In the genomic region with DNA sequence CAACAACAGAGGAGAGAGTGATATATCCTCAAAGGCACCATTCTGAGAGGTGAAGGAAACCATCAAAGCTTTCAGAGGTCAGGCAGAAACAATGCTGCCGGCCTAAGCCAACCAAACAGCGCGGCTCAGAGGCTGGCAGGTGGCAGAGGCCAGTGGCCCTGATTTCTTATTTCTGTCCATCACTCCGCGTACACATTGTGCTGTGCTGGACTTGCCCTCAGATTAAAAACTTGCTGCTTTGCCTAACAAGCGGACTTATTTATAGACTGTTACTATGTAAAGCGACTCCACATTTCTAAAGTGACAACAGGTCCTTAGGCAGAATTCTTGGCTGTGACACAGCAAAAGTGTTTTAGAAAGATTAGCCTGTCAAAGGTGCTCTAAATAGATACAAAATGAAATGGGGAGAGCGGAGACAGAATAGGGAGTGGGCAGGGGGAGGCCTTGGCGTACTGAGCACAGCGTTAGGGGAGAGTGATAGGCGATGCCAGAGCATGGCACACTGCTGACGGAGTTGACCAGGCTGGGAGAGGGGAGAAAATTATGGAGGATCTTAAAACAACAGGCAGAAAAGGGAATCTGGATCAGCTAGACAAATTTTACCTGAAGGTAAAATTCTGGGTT, we compare ENCODE assay signal across 20 mouse cellular contexts.
DNase-seq lines count a peak whose midpoint lies in the region; ATAC-seq lines count a peak whose summit lies in the region.
"Had no signal": no experiment of that assay in that cellular context is flagged by ENCODE, and none has a peak within 500 bp of the region (broad histone marks: within the 10 kb centered on the region; RNA-seq: fewer than 3 reads in every experiment).

No protein-coding gene starts in this region.

- H3K4me1 ChIP-seq in lung, embryonic 16.5 days (replicated peaks; ENCODE audit: control insufficient read depth, insufficient read depth, low read length): 0 out of 2 replicates have a peak, but pooled peaks cover 4% of the 10 kb centered on the region
- peaks cover 18% of the 10 kb centered on the region for H3K4me1 ChIP-seq in heart, embryonic 11.5 days (ENCODE audit: control insufficient read depth, insufficient read depth, low read length)
- H3K4me1 ChIP-seq: hindbrain, embryonic 15.5 days; limb, embryonic 12.5 days; liver, embryonic 13.5 days; midbrain, embryonic 15.5 days had no signal

- no peak overlapping the region for H3K4me2 ChIP-seq in lung, embryonic 16.5 days (ENCODE audit: low read depth, low read length)
- H3K4me2 ChIP-seq in heart, embryonic 11.5 days: no peak overlapping the region
- H3K4me2 ChIP-seq: hindbrain, embryonic 15.5 days; limb, embryonic 12.5 days; liver, embryonic 13.5 days; lung, embryonic 15.5 days; midbrain, embryonic 15.5 days had no signal

- H3K9ac ChIP-seq in lung, embryonic 16.5 days (ENCODE audit: low read length): no peak overlapping the region
- H3K9ac ChIP-seq in heart, embryonic 11.5 days (ENCODE audit: low read depth, low read length): no peak overlapping the region
- H3K9ac ChIP-seq: hindbrain, embryonic 15.5 days; limb, embryonic 12.5 days; liver, embryonic 13.5 days; lung, embryonic 15.5 days; midbrain, embryonic 15.5 days had no signal

- intact Hi-C loops in heart, postnatal 10 days (cut with DNase I): no loop called here

- no peaks in the 10 kb centered on the region for H3K9me3 ChIP-seq in lung, embryonic 16.5 days (ENCODE audit: control insufficient read depth, low read length)
- no peaks in the 10 kb centered on the region for H3K9me3 ChIP-seq in heart, embryonic 11.5 days (replicated peaks; ENCODE audit: control insufficient read depth, low read length)
- H3K9me3 ChIP-seq: forebrain, embryonic 10.5 days; hindbrain, embryonic 15.5 days; liver, embryonic 13.5 days; lung, embryonic 15.5 days; midbrain, embryonic 15.5 days had no signal

- no peaks in the 10 kb centered on the region for H3K36me3 ChIP-seq in lung, embryonic 16.5 days (ENCODE audit: control insufficient read depth, insufficient read depth, low read length)
- no peaks in the 10 kb centered on the region for H3K36me3 ChIP-seq in heart, embryonic 11.5 days (ENCODE audit: control insufficient read depth, insufficient read depth, low read length)
- H3K36me3 ChIP-seq: forebrain, embryonic 10.5 days; hindbrain, embryonic 15.5 days; limb, embryonic 12.5 days; liver, embryonic 13.5 days; lung, embryonic 15.5 days; midbrain, embryonic 15.5 days had no signal

- peak; percentile 32; the same call in 1 of the 2 replicates for ATAC-seq in lung, embryonic 16.5 days (ENCODE audit: low read depth)
- ATAC-seq in heart, embryonic 11.5 days (replicated peaks; ENCODE audit: insufficient number of reproducible peaks, low FRiP score, low TSS enrichment): peak; percentile 74
- ATAC-seq: midbrain, embryonic 15.5 days had no signal

- H3K27ac ChIP-seq in lung, embryonic 16.5 days (ENCODE audit: low read length): no peak overlapping the region
- H3K27ac ChIP-seq in heart, embryonic 11.5 days (ENCODE audit: low read depth, low read length): peak overlapping the region; percentile 89
- H3K27ac ChIP-seq: forebrain, embryonic 10.5 days; hindbrain, embryonic 15.5 days; limb, embryonic 12.5 days; liver, embryonic 13.5 days; lung, embryonic 15.5 days; macrophage; midbrain, embryonic 15.5 days had no signal

- WGBS in lung, embryonic 16.5 days: 52% methylated on average over 12 of the region's 12 CpGs
- WGBS in heart, embryonic 11.5 days (ENCODE audit: insufficient replicate concordance): 54% methylated on average over 12 of the region's 12 CpGs

- no peaks in the 10 kb centered on the region for H3K27me3 ChIP-seq in lung, embryonic 16.5 days (ENCODE audit: control insufficient read depth, insufficient read depth, low read depth, low read length)
- no peaks in the 10 kb centered on the region for H3K27me3 ChIP-seq in heart, embryonic 11.5 days (ENCODE audit: control insufficient read depth, insufficient read depth, low read length)
- H3K27me3 ChIP-seq: CH12.LX; hindbrain, embryonic 15.5 days; liver, embryonic 13.5 days; lung, embryonic 15.5 days; midbrain, embryonic 15.5 days had no signal

- H3K4me3 ChIP-seq in lung, embryonic 16.5 days (ENCODE audit: low read length): no peak overlapping the region
- no peak overlapping the region for H3K4me3 ChIP-seq in heart, embryonic 11.5 days (ENCODE audit: low read depth, low read length)
- H3K4me3 ChIP-seq: forebrain, embryonic 10.5 days; hindbrain, embryonic 15.5 days; limb, embryonic 12.5 days; liver, embryonic 13.5 days; lung, embryonic 15.5 days; midbrain, embryonic 15.5 days had no signal

- no peak for DNase-seq in lung, adult 18-20 months
- DNase-seq in heart, postnatal 10 days: peak; percentile 51 to 76
- DNase-seq in yolk sac, embryonic 10.5 days (ENCODE audit: low spot score): no peak
- no peak for DNase-seq in cerebellum, adult 18-20 months
- no peak for DNase-seq in embryo, embryonic 11 days
- DNase-seq: adrenal gland, postnatal 36 days; cerebellum, adult 2 months; cerebellum, postnatal 36 days; kidney, adult 11 months; liver, embryonic 13.5 days; thymus, postnatal 14 days had no signal

Comparison
In these comparisons a context has a peak if more than half of its experiments do, and no peak if none do; other contexts are left out.
1. DNase-seq: peak in heart, postnatal 10 days (2 of 2); none in lung, adult 18-20 months (0 of 2), yolk sac, embryonic 10.5 days (single experiment), cerebellum, adult 18-20 months (0 of 2) and embryo, embryonic 11 days (single experiment).